Mouse (Mus musculus) 3T3-L1 (cell line): ENCODE measurements around the gene Col6a1.
"Not testable (repeated sequence)": the region's sequence is repeated elsewhere in the genome, so short reads cannot be mapped to it uniquely, and the experiment has no call there.

Source experiments
- DNase-seq: peaks from one replicate; pipeline ENCODE4 v3.0.0-alpha.2; 2015; ENCODE audit warnings: low read depth, low spot score

Col6a1 gene

GRCm38 (mm10) chr10:76725682-76726285 is at the start of gene Col6a1:
Gene Col6a1, minus strand, starts transcription at chr10:76726168.
- DNase-seq, result peak; percentile 79

DNA sequence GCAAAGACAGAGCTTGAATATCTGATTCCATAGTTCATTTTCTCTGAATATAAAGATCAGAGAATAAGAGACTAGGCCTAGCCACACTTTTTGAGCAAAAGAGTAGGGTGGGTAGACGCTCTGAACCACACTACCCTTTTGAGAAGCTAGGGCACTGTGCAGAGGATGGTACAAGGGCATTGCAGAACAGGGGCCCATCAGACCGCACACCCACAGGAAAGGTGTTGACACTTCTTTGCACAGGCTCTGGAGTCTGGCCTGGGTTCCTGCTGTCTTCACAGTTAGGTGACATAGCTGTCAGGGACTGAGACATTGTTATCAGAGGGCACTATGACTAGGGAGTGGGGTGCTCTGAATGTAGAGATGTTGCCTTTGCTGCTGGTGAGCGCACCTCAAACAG is 45.7 kb upstream of the Col6a1 start:
- no peak for DNase-seq

GRCm38 (mm10) chr10:76771086-76771485 is 45.1 kb upstream of the Col6a1 start:
- DNase-seq, result no peak

GRCm38 (mm10) chr10:76769581-76769980 is 43.6 kb upstream of the Col6a1 start:
- DNase-seq, result peak; percentile 77

DNA sequence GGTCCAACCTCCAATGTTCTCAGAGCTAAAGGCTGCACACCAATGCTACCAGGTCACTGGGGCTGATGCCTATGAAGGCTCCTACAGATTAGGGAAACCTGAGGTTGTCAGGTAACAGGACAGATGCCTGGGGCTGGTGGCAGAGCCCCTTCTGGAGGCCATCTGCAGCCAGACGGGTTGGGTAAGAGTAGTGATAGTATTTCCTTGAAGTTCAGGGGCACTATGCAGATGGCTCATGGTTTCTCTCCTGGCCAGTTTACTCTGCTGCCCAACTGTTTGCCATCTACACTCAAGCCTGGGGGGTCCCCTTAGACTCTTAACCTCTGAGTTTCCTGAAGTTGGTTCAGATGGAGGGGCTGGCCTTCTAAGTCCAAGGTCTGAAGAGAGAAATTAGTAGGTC is 40.2 kb upstream of the Col6a1 start:
- no peak for DNase-seq

DNA sequence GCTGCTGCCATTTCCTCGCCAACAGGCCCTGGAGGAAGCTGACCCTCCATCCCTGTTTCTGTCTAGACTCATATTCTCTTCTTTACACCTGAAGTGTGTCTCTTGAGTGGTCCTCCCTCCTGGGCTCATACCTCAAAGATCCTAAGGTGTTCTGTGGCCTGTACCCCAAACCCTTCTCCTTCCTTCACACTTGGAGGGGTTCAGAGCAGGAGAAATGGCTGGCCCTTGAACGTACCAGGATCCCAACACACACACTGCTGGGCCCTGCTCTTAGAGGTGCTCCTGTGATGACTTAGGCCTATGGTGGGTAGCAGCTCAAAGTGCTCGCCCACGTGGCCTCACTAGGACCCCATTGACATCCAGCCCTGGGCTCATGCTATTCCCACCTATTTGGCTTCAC is 39.0 kb upstream of the Col6a1 start:
- DNase-seq, result no peak

- no peak for DNase-seq
These were observed 37.0 kb upstream of the Col6a1 start for GRCm38 (mm10) chr10:76763016-76763415.

DNA sequence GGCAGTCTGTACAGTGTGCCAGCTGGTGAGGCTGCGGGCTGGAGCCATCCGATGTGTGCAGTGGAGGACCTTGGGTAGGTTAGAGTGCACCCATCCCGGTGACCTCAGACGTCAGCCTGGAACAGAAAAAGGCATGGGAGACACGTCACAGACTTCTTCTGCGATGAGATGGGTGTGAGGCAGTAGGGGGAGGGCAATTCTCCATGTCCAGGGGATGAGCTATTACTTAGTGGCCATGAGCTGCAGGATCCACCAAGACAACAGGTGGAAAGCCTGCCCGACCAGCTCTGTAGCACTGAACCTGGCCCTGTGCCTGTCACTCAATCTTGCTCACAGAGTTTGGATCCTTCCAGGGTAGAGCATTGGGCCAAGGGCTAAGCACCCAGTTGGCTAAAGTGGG is 36.4 kb upstream of the Col6a1 start:
- no peak for DNase-seq

DNA sequence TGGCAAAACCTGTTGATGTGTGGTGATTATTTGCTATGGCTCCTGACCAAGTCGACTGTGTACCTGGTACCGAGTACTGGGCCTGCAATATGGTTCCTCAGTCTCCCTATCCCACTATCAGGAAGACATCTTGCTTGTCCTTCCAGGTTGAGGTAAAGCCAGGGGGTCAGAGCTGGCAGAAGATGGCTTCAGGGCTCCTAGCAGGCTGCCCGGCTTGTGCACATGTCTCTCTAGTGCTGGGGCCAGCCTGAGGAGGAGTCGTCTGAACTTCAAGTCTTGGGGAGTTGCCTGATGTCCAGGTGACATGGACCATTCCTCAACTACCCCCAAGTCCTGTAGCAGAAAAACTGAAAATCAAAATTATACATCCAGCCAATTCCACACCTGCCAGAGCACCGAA is 33.9 kb upstream of the Col6a1 start:
- DNase-seq, result no peak

- DNase-seq, result no peak
These were observed 27.7 kb upstream of the Col6a1 start for GRCm38 (mm10) chr10:76753640-76754039.

DNA sequence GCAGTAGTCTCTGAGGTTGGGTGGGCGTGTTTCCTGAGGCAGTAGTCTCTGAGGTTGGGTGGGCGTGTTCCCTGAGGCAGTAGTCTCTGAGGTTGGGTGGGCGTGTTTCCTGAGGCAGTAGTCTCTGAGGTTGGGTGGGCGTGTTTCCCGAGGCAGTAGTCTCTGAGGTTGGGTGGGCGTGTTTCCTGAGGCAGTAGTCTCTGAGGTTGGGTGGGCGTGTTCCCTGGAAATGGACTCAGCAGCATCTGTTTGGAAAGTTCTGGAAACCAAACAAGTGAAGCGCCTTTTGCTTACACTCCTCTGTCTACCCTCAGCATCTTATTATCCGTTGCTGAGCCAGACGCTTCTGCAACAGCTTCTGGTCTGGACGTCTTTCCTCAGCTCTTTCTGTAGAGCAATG is 18.3 kb upstream of the Col6a1 start:
- DNase-seq, result not testable (repeated sequence)

- DNase-seq, result no peak
These were observed 10.8 kb upstream of the Col6a1 start for GRCm38 (mm10) chr10:76736764-76737163.

DNA sequence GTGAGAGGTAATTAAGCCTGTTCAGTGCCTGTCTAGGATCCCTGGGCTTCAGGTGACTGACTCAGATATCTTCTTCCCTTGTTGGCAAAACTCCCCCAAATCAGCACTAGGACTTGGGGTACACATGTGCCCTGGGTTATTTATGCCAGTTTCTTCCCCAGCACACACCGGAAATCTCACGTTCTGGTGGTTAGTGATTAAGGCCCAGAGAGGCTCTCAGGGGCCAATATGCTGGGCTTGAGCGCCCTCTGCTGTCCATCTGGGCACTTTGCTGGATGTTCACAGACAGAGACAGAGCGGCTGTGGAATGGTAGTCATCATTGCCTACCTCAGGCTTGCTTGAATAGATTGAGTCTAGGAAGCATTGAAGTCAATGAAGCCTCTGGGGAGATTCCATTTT is 9.0 kb upstream of the Col6a1 start:
- peak; percentile 94 for DNase-seq

DNA sequence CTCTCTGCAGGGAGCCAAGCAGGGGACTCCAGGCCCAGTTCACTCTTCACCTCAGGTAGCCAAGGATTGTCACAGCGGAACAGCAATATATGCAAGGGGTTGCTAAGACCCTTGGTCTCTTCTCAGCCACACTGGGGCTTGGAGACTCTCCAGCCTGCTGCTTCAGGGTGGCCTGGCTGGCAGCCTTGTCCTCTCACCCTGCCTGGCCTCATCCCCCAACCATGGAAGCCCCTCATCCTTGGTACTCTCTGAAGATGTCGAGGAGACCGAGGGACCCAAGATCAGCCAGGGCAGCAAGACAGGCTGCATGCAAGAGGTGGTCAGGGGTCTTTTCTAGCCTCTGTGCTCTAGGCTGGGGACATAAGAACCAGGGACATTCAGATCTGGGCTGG is 7.7 kb upstream of the Col6a1 start:
- no peak for DNase-seq

DNA sequence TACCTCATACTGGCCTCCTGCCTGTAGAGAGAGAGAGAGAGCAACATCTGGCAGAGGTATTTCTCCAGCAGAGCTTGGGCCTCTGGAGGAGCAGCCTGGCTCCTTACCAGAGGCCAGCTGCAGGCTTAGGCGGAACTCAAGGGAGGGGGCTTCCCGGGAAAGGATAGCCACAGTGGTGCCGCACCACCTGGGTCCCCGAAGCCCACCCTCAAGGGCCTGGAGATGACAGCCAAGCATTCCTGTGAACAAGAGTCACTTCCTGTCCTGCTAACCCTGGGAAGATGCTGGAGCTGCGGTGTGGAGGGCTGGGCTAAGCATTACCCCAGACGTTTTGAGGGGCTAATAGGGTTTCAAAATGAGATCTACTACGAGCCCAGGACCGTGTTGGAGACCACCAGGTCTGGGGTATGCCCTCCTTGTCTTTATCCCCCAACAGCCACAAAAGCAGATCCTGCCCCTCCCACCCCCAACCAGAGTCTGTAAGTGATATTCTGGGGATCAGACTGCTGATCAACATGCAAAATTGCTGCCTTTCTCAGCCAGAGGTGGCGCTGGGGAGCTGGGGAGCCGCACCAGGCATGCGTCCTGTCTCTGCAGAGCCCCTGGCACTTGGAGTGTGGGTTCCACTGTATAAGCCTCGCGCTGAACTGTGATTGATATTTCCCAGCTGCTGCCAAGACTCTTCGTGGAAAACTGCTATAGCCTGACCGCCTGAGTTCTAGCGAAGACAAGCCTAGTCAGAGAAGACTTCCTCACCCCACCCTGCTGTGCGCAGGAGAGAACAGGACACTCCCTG is 7.1 kb upstream of the Col6a1 start:
- peak; percentile 94 for DNase-seq

GRCm38 (mm10) chr10:76732391-76732790 is 6.4 kb upstream of the Col6a1 start:
- DNase-seq, result no peak

- DNase-seq, result no peak
These were observed 5.8 kb upstream of the Col6a1 start for GRCm38 (mm10) chr10:76731621-76732239.

- DNase-seq, result peak; percentile 79
These were observed 4.0 kb upstream of the Col6a1 start for GRCm38 (mm10) chr10:76729631-76730620.

DNA sequence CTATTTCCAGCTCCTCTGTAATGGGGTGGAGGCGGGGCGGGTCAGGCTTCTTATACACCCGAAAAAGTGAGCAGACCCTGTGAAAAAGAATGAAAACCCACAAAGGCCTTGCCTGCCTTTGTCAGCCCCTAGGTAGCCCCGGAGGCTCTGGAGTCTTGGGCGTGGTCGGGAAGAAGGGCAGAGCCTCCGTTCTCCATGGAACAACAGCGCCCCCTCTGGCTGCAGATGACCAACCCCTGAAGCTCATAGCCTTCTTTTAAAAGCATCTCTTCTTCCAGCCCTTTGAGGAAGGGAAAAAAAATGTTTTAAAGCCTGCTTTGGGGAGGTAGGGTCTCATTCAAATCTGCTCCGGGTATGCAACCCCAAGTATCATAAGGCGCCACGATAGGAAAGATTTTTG is 2.4 kb upstream of the Col6a1 start:
- DNase-seq, result peak; percentile 88

GRCm38 (mm10) chr10:76727301-76727700 is 1.3 kb upstream of the Col6a1 start:
- no peak for DNase-seq

- no peak for DNase-seq
These were observed 898 bp upstream of the Col6a1 start for GRCm38 (mm10) chr10:76726866-76727265.

- DNase-seq, result no peak
These were observed 871 bp downstream of the Col6a1 start for GRCm38 (mm10) chr10:76725097-76725496.
